Mouse (Mus musculus): Measurements from ENCODE around the gene Rpp25. TPM values are rescaled to one million over a fixed set of nuclear protein-coding genes. Genes with fewer than 3 reads are reported as not detected.

Gene Rpp25
- polyA plus RNA-seq, 1 experiment from 2014 or later: 0.48 TPM

DNA sequence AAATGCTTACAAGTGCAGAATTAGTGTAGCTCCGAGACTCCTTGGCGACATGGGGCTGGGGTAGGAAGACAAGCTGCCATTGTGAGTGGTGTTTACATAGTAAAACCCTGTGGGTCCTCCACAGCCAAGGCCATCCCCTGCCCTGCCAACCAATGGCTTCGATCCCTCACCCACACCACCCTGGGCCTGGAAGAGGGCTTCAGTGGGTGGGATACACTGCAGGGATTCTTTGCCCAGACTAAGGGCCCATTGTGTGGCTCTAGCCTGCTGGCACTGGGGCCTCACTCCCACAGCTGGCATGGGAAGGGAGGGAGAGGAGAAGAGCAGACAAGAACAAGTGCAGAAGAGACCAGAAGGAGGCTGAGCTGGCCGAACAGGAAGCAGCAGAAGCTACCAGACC lies 34.9 kb upstream of the Rpp25 start:
- 65% methylated on average over 4 of the region's 4 CpGs for WGBS (ENCODE audit: insufficient replicate concordance)
- no peak for ATAC-seq
- no peak overlapping the region for H3K27ac ChIP-seq (ENCODE audit: low read depth)

GRCm38 (mm10) chr9:57485774-57486173 lies 18.1 kb upstream of the Rpp25 start:
- Histone ChIP-seq H3K9me3 (ENCODE audit: low read length) (no peaks in the 10 kb centered on the region), H3K27ac (ENCODE audit: low read depth) (no peak overlapping the region), H3K4me1 (ENCODE audit: insufficient read depth) (no peaks in the 10 kb centered on the region), H3K4me3 (ENCODE audit: low read depth, low read length) (no peak overlapping the region), H3K9ac (replicated peaks) (no peak overlapping the region), H3K4me2 (ENCODE audit: low read depth, low read length) (no peak overlapping the region), H3K27me3 (ENCODE audit: insufficient read depth, low read length) (no peaks in the 10 kb centered on the region), H3K36me3 (replicated peaks; ENCODE audit: insufficient read depth, low read length) (no peaks in the 10 kb centered on the region)
- ATAC-seq (peak; percentile 49; the same call in 1 of the 2 replicates), DNase-seq (peak; percentile 85)
- peak; percentile 99 for TF ChIP-seq CTCF (IDR thresholded peaks at IDR 0.05; ENCODE audit: low read depth)
- no peak for TF ChIP-seq EP300 (IDR thresholded peaks at IDR 0.05; ENCODE audit: low read depth)
- 13% methylated on average over 7 of the region's 7 CpGs for WGBS (ENCODE audit: insufficient replicate concordance)

More for the DNA sequence above, 34.9 kb upstream of the Rpp25 start:
- H3K27me3 ChIP-seq (ENCODE audit: insufficient read depth, low read length): no peaks in the 10 kb centered on the region; the same call in 1 of the 2 replicates
- H3K4me3 ChIP-seq (ENCODE audit: low read depth, low read length): no peak overlapping the region
- H3K4me2 ChIP-seq (ENCODE audit: low read depth, low read length): no peak overlapping the region
- DNase-seq: no peak
- H3K9ac ChIP-seq (replicated peaks): no peak overlapping the region
- no peaks in the 10 kb centered on the region for H3K9me3 ChIP-seq (ENCODE audit: low read length)
- H3K36me3 ChIP-seq (replicated peaks; ENCODE audit: insufficient read depth, low read length): no peaks in the 10 kb centered on the region
- TF ChIP-seq CTCF (IDR thresholded peaks at IDR 0.05; ENCODE audit: low read depth) (no peak), EP300 (IDR thresholded peaks at IDR 0.05; ENCODE audit: low read depth) (no peak)
- peaks cover 7% of the 10 kb centered on the region for H3K4me1 ChIP-seq (ENCODE audit: insufficient read depth)

DNA sequence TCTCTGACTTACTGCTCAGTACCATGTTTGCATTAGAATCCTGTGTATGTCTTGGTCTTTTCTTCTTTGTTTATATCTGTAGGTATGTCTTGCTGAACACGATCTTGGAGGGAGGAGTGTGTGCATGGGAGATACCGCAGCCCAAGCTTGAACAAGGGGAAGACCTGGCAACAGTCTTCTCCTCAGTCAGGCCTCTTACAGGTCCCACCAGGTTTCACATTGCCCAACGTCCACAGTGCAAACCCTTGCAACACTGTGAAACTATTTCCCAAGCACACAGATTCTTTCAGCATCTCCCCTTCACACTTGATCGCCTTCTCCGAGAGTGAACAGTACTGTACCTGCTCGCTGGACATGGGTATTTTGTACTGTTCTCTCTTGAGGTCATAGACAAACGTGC lies 16.0 kb upstream of the Rpp25 start:
- H3K27ac ChIP-seq (ENCODE audit: low read depth): no peak overlapping the region
- H3K4me3 ChIP-seq (ENCODE audit: low read depth, low read length): no peak overlapping the region
- no peaks in the 10 kb centered on the region for H3K36me3 ChIP-seq (replicated peaks; ENCODE audit: insufficient read depth, low read length)
- H3K9me3 ChIP-seq (ENCODE audit: low read length): no peaks in the 10 kb centered on the region
- H3K4me2 ChIP-seq (ENCODE audit: low read depth, low read length): no peak overlapping the region
- H3K27me3 ChIP-seq (ENCODE audit: insufficient read depth, low read length): no peaks in the 10 kb centered on the region
- WGBS (ENCODE audit: insufficient replicate concordance): 50% methylated on average over 7 of the region's 7 CpGs
- no peaks in the 10 kb centered on the region for H3K4me1 ChIP-seq (ENCODE audit: insufficient read depth)
- DNase-seq (no peak), ATAC-seq (no peak)
- no peak overlapping the region for H3K9ac ChIP-seq (replicated peaks)
- no peak for TF ChIP-seq CTCF (IDR thresholded peaks at IDR 0.05; ENCODE audit: low read depth)
- TF ChIP-seq EP300 (IDR thresholded peaks at IDR 0.05; ENCODE audit: low read depth): no peak

- DNase-seq: no peak
- TF ChIP-seq CTCF (IDR thresholded peaks at IDR 0.05; ENCODE audit: low read depth) (no peak), EP300 (IDR thresholded peaks at IDR 0.05; ENCODE audit: low read depth) (no peak)
- H3K4me2 ChIP-seq (ENCODE audit: low read depth, low read length): no peak overlapping the region
Observed at GRCm38 (mm10) chr9:57493532-57493931, 10.3 kb upstream of the Rpp25 start.

DNA sequence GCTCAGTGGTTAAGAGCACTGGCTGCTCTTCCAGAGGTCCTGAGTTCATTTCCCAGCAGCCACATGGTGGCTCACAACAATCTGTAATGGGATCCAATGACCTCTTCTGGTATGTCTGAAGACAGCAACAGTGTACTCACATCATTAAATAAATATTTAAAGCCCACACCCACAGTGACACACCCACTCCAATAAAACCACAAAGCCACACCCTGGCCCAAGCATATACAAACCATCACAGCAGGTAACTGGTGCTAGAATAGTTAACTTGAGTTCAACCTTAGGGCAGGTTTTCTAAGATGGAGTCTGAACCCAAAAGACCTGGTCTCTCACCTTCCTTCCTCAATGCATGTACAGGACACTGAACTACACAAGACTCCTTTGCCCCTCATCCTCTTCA lies 8.9 kb upstream of the Rpp25 start:
- no peaks in the 10 kb centered on the region for H3K36me3 ChIP-seq (replicated peaks; ENCODE audit: insufficient read depth, low read length)
- H3K4me1 ChIP-seq (ENCODE audit: insufficient read depth): peaks cover 6% of the 10 kb centered on the region; the same call in 1 of the 2 replicates
- H3K4me3 ChIP-seq (ENCODE audit: low read depth, low read length): no peak overlapping the region
- H3K27me3 ChIP-seq (ENCODE audit: insufficient read depth, low read length): peaks cover under 1% of the 10 kb centered on the region; the same call in 1 of the 2 replicates
- H3K27ac ChIP-seq (ENCODE audit: low read depth): no peak overlapping the region
- H3K9ac ChIP-seq (replicated peaks): no peak overlapping the region
- ATAC-seq (no peak), DNase-seq (no peak)
- TF ChIP-seq EP300 (IDR thresholded peaks at IDR 0.05; ENCODE audit: low read depth) (no peak), CTCF (IDR thresholded peaks at IDR 0.05; ENCODE audit: low read depth) (no peak)
- no peaks in the 10 kb centered on the region for H3K9me3 ChIP-seq (ENCODE audit: low read length)
- H3K4me2 ChIP-seq (ENCODE audit: low read depth, low read length): no peak overlapping the region

More at GRCm38 (mm10) chr9:57493532-57493931, 10.3 kb upstream of the Rpp25 start:
- Histone ChIP-seq H3K27me3 (ENCODE audit: insufficient read depth, low read length) (no peaks in the 10 kb centered on the region), H3K9ac (replicated peaks) (no peak overlapping the region), H3K27ac (ENCODE audit: low read depth) (no peak overlapping the region), H3K4me3 (ENCODE audit: low read depth, low read length) (no peak overlapping the region), H3K9me3 (ENCODE audit: low read length) (no peaks in the 10 kb centered on the region), H3K36me3 (replicated peaks; ENCODE audit: insufficient read depth, low read length) (no peaks in the 10 kb centered on the region), H3K4me1 (ENCODE audit: insufficient read depth) (peaks cover 6% of the 10 kb centered on the region; the same call in 1 of the 2 replicates)
- no peak for ATAC-seq
- WGBS (ENCODE audit: insufficient replicate concordance): 81% methylated on average over 2 of the region's 2 CpGs

DNA sequence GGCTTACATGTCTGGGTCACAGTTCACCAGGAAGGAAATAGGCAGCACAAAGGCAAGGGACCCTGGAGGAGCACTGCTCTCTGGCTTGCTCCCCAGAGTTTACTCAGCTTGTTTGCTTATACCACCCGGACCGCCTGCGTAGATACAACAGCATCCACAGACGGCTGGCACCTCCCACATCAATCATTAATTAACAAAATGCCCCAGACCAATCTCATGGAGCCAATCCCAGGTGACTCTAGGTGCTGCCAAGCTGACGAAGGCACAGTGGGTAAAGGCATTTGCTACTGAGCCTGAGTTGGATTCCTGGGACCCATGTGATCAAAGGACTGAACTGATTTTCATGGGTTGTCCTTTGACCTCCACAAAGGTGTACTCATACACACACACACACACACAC lies 6.6 kb upstream of the Rpp25 start:
- 42% methylated on average over 5 of the region's 5 CpGs for WGBS (ENCODE audit: insufficient replicate concordance)
- no peak overlapping the region for H3K27ac ChIP-seq (ENCODE audit: low read depth)
- no peaks in the 10 kb centered on the region for H3K9me3 ChIP-seq (ENCODE audit: low read length)
- DNase-seq (no peak), ATAC-seq (peak; percentile 68)
- no peak for TF ChIP-seq CTCF (IDR thresholded peaks at IDR 0.05; ENCODE audit: low read depth)
- TF ChIP-seq EP300 (IDR thresholded peaks at IDR 0.05; ENCODE audit: low read depth): no peak
- H3K27me3 ChIP-seq (ENCODE audit: insufficient read depth, low read length): peaks cover 23% of the 10 kb centered on the region
- H3K9ac ChIP-seq (replicated peaks): no peak overlapping the region
- no peak overlapping the region for H3K4me3 ChIP-seq (ENCODE audit: low read depth, low read length)
- peaks cover 6% of the 10 kb centered on the region; the same call in 1 of the 2 replicates for H3K4me1 ChIP-seq (ENCODE audit: insufficient read depth)
- H3K4me2 ChIP-seq (ENCODE audit: low read depth, low read length): no peak overlapping the region
- H3K36me3 ChIP-seq (replicated peaks; ENCODE audit: insufficient read depth, low read length): no peaks in the 10 kb centered on the region

DNA sequence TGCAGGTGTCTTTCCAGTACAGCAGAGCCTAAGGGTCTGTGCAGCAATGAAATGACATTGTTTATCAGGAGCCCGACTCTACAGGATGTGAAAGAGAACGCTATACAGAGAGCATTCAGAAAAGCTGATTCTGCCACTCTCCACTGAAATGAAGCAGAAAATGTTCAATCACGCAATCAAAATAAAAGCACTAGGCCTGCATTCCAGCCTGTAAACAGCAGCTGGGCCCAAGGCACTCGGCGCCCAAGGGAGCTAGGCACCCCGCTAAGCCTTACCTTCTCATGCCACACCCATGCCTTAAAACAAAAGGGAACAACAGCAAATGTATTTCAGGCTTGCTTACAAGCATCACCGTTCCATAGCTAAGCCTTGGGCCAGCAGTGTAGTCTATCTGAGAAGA lies 5.3 kb upstream of the Rpp25 start:
- no peak overlapping the region for H3K4me2 ChIP-seq (ENCODE audit: low read depth, low read length)
- H3K9me3 ChIP-seq (ENCODE audit: low read length): no peaks in the 10 kb centered on the region
- H3K27ac ChIP-seq (ENCODE audit: low read depth): no peak overlapping the region
- DNase-seq (no peak), ATAC-seq (no peak)
- H3K9ac ChIP-seq (replicated peaks): no peak overlapping the region
- WGBS (ENCODE audit: insufficient replicate concordance): 62% methylated on average over 7 of the region's 7 CpGs
- peaks cover 36% of the 10 kb centered on the region for H3K27me3 ChIP-seq (ENCODE audit: insufficient read depth, low read length)
- no peak overlapping the region for H3K4me3 ChIP-seq (ENCODE audit: low read depth, low read length)
- H3K36me3 ChIP-seq (replicated peaks; ENCODE audit: insufficient read depth, low read length): no peaks in the 10 kb centered on the region
- H3K4me1 ChIP-seq (ENCODE audit: insufficient read depth): peaks cover 10% of the 10 kb centered on the region; the same call in 1 of the 2 replicates
- no peak for TF ChIP-seq CTCF (IDR thresholded peaks at IDR 0.05; ENCODE audit: low read depth)
- TF ChIP-seq EP300 (IDR thresholded peaks at IDR 0.05; ENCODE audit: low read depth): no peak

Measured in liver, postnatal 0 days (tissue).